Mouse (Mus musculus) embryonic fibroblast, embryonic 13.5 days (primary cell): Measurements from ENCODE around the gene Cpne9. TPM values are rescaled to one million over a fixed set of nuclear protein-coding genes. Genes with fewer than 3 reads are reported as not detected.
"Not testable (repeated sequence)": the region's sequence is repeated elsewhere in the genome, so short reads cannot be mapped to it uniquely, and the experiment has no call there.

Experiments
- H3K27ac ChIP-seq: 2 replicates; pipeline ENCODE4 v1.5.1; 2012; ENCODE audit warnings: low read length, control low read depth, inconsistent platforms; ENCODE audit not compliant: insufficient read depth
- H3K4me1 ChIP-seq: 2 replicates; pipeline ENCODE4 v1.6.1; 2011; ENCODE audit warnings: low read length; ENCODE audit not compliant: control insufficient read depth, insufficient read depth
- H3K4me3 ChIP-seq: 2 replicates; pipeline ENCODE4 v1.5.1; 2011; ENCODE audit warnings: mild to moderate bottlenecking, control low read depth, low read length; ENCODE audit not compliant: insufficient read depth
- CTCF ChIP-seq: IDR thresholded peaks from 2 replicates; pipeline ENCODE4 v1.5.1; 2011; ENCODE audit warnings: mild to moderate bottlenecking, control low read depth, low read length, moderate library complexity, borderline replicate concordance; ENCODE audit not compliant: insufficient read depth
- POLR2A ChIP-seq: IDR thresholded peaks from 2 replicates; pipeline ENCODE4 v1.6.1; 2011; ENCODE audit warnings: low read depth, mild to moderate bottlenecking, control low read depth, low read length, moderate library complexity
- polyA plus RNA-seq: library from polyadenylated mRNA; stranded (reverse); fragments of >200 nt; gene quantifications from 2 replicates; pipeline ENCODE4 v1.2.4, GENCODE M21; 2011; ENCODE audit warnings: low read depth; ENCODE audit not compliant: missing spikeins, insufficient read length

Gene Cpne9
- polyA plus RNA-seq, 1 experiment: 0.25 TPM

DNA sequence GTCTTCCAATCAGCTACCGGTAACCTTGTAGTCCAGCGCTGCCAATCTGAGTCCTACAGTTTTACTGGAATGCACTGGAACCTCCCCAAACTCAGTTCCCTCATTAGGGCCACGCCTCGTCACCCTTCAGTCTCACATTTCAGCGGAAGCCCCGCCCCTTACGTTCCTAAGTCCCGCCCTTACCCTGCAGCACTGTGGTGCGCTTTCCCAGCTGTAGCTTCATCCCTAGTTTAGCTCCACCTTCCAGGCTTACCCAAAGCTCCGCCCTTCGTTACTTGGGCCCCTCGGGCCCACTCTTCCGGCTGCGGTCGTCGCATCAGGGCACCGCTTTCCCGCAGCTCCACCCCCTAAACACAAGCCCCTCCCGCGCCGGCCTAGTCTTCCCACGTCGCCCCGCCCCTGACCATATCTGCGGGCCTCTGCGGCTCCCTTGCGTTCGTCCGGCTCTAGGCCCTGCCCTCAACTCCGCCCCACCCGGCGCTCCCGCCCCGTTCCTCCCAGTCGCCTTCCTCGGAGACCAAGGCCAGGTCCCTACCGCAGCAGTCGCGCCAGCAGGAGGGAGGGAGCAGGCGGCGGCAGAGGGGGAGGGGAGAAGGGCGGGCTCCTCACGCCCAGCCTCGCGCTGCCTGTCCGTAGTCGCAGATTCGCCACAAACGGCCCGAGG, 24.3 kb downstream of the Cpne9 start:
- Histone ChIP-seq H3K27ac (peak overlapping the region; percentile 100), H3K4me1 (peaks cover 4% of the 10 kb centered on the region; the same call in 1 of the 2 replicates), H3K4me3 (peak overlapping the region; percentile 96)
- TF ChIP-seq POLR2A (peak; percentile 45; the same call in 1 of the 2 replicates), CTCF (no peak)

DNA sequence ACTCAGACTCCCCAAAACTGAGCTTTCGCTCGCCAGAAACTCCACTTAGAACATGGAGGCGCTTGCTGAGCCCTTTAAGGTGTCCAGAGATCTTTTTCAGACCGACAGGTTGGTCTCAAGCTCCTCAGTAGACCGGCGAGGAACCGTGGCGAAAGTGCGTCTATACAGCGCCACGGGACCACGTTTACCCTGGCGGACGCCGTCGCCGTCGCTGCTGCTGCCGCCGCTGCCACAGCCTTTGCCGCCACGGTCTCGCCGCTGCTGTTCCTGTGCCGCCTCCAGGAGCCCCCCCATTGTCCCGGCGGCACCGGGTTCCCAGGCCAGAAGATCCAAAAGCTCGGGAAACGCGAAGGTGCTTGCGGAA, 24.9 kb downstream of the Cpne9 start, which contains the start of gene Brpf1:
Gene Brpf1, plus strand, starts transcription at position 152 of the 364 bp plus-strand sequence.
- Histone ChIP-seq H3K4me3 (peak within 1 kb of the TSS; percentile 96), H3K4me1 (peaks cover 4% of the 10 kb centered on the region; the same call in 1 of the 2 replicates), H3K27ac (peak within 1 kb of the TSS; percentile 100)
- TF ChIP-seq CTCF: no peak
- peak; percentile 62 for TF ChIP-seq POLR2A

DNA sequence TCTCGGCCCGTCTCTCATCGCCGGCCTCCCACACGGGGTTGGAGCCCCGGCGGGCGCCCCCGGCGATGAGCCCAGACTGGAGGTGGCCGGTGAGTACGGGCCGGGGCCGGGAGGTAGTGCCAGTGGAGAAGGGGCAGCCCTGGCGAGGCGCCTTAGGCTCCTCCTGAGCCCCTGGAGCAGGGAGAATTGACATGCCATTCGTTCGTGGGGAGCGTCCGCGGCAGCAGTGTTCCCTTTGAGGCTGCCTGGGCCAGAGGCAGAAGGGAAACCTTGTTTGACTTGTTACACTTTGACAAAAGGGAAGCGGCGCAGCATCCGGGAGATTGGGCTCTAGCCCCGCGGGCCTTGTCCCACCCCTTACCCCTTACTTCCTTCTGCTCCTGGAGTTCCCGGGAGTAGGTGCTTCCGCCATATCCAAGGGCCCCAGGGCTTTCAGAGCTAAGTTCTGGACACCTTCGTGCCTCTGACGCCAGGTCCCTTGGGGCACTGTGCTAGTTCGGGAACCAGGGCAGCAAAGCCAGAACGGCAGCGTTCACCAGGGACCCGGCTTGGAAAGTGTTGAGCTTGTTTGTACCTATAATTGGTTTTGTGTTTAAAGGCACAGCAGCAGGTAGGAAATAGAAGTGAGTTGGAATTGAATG, 25.5 kb downstream of the Cpne9 start:
- no peak for TF ChIP-seq CTCF
- TF ChIP-seq POLR2A: no peak
- Histone ChIP-seq H3K27ac (peak overlapping the region; percentile 100), H3K4me1 (peaks cover 4% of the 10 kb centered on the region; the same call in 1 of the 2 replicates), H3K4me3 (peak overlapping the region; percentile 96)

DNA sequence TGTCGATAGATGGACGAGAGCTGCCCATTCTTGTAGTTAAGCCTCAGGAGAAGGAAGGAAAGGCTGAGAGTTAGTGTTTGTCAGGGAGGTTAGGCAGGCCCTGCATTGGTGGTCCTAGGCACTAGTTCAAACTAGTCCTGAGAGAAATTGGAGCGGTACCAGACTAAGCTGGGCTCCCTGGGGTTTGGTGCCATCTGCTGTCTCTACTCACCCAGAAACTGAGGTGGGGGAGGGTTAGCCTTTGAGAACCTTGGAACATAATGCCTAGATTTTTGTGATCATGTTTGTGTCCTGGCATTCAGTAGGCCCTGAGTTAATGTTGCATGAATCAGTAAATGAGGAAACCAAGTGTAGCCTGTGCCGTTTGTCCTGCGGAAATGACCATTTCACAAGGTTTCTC, 26.0 kb downstream of the Cpne9 start:
- Histone ChIP-seq H3K4me3 (peak overlapping the region; percentile 96), H3K27ac (peak overlapping the region; percentile 100), H3K4me1 (peaks cover 4% of the 10 kb centered on the region; the same call in 1 of the 2 replicates)
- TF ChIP-seq POLR2A: no peak
- no peak for TF ChIP-seq CTCF

DNA sequence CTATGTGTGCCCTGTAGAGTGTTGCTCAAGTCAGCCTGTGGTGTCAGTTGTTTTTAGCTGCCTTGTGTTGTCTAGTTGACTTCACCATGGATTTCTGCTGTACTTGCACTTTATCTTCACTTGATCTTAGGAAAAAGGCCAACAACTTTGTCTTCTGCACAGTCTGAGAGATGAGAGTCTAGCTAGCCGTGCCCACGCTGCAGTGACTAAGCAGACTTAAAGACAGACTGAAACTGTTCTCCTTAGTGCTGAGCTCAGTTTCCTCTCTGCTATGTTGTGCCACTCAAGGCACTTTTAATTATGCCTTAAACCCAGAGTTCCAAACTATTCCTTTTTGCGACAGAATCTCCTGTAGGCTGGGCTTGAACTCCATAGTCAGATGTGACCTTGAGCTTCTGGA, 33.9 kb downstream of the Cpne9 start:
- H3K4me3 ChIP-seq: no peak overlapping the region
- no peak for TF ChIP-seq POLR2A
- no peak for TF ChIP-seq CTCF
- no peaks in the 10 kb centered on the region for H3K4me1 ChIP-seq
- no peak overlapping the region for H3K27ac ChIP-seq

DNA sequence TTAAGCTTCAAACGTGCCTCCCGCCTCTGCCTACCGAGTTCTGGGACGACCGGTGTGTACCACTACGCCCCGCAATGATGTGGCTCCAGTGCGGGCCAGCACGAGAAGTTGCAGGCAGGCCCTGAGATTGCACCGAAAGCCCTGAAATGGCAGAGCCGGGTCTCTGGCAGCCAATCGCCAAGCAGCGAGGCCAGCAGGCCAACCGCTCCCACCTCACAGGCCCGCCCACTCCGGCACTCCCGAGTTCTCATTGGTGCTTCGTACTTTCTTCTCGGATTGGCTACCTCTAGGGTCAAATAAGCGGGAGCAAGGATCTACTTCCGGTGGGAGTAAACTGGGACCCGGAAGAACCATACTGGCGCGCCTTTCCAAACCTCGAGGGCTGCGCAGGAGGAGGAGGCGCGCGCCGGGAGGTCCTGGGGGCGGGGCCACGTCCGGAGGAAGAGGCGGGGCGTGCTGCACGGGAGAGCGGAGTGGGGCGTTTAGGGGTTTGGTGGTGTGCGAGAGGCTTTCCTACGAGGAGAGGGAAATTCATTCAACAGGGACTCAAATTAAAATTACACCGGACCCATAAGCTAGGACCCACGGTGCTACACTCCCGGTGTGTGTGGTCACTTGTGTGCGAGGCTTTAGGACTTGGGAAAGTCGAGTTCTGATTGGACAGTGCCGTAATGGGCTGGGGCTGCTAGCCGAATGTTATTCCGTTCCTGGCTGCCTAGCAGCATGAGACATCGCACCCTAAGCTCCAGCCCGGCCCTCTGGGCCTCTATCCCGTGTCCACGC, 44.6 kb downstream of the Cpne9 start, which contains the start of gene Ogg1:
Gene Ogg1, plus strand, starts transcription at position 440 of the 783 bp plus-strand sequence.
- Histone ChIP-seq H3K4me1 (peaks cover 10% of the 10 kb centered on the region), H3K4me3 (peak within 1 kb of the TSS; percentile 66), H3K27ac (peak within 1 kb of the TSS; percentile 71)
- TF ChIP-seq POLR2A (peak; percentile 99), CTCF (no peak)

DNA sequence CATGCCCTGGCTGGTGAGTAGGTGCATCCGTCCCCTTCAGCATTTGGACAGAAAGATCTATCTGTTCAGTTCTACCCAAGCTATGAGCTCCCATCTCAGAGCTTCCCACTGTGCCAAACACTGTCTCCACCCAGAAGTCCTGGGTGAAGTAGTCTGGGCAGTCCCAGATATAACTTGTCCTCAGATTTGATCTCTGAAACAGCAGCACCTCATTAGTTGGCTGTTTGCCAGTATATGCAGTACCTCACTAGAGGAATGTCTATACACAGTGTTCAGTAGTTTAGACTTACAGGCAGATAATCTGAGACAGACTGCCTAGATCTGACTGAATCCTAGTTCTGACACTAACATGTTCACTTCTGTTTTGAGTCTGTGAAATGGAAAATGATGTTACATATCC, 47.3 kb downstream of the Cpne9 start:
- Histone ChIP-seq H3K4me1 (peaks cover 10% of the 10 kb centered on the region), H3K4me3 (no peak overlapping the region), H3K27ac (no peak overlapping the region)
- TF ChIP-seq POLR2A (no peak), CTCF (no peak)

DNA sequence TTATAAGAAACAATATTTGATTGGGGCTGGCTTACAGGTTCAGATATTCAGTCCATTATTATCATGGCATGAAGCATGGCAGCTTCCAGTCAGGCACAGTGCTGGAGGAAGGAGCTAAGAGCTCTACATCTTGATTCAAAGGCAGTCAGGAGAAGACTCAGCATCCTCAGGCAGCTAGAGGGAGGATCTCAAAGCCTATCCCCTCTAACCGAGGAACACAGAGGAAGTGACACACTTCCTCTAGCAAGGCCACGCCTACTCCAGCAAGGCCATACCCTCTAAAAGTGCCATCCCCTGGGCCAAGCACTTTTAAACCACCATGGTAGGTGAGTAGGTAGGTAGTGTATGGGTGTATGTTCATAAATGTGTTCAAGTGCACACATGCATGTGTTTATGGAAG, 48.4 kb downstream of the Cpne9 start:
- H3K27ac ChIP-seq: no peak overlapping the region
- TF ChIP-seq POLR2A: no peak
- TF ChIP-seq CTCF: no peak
- H3K4me1 ChIP-seq: peaks cover 6% of the 10 kb centered on the region; the same call in 1 of the 2 replicates
- no peak overlapping the region for H3K4me3 ChIP-seq

DNA sequence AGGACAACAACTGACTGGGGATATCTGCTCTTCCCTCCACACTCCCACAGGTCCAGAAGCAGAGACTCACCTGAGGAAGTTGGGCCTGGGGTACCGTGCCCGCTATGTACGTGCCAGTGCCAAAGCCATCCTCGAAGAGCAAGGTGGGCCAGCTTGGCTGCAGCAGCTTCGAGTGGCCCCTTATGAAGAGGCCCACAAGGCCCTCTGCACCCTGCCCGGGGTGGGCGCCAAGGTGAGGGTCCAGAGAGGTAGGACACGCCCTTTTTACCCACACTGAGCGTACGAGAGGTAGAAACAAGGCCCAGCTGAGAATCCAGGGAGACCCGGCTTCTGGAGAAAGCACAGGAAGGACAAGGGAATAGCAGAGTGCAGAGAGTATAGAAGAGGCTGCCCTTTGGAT, 49.6 kb downstream of the Cpne9 start:
- TF ChIP-seq POLR2A: no peak
- TF ChIP-seq CTCF: no peak

DNA sequence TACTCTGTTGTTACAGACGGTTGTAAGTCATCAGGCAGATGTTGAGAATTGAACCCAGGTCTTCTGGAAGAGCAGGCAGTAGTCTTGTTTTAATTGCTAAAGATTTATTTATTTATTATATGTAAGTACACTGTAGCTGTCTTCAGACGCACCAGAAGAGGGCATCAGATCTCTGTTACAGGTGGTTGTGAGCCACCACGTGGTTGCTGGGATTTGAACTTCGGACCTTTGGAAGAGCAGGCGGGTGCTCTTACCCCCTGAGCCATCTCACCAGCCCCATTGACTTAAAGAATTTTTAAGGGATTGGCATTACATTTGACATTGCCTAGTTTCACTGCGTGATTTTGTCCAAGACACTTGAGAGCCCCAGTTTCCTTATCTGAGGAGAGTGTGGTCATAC, 50.6 kb downstream of the Cpne9 start:
- not testable (repeated sequence) for H3K4me1 ChIP-seq, H3K4me3 ChIP-seq, H3K27ac ChIP-seq

More for the DNA sequence above, 49.6 kb downstream of the Cpne9 start:
- peaks cover 5% of the 10 kb centered on the region; the same call in 1 of the 2 replicates for H3K4me1 ChIP-seq
- no peak overlapping the region for H3K4me3 ChIP-seq
- no peak overlapping the region for H3K27ac ChIP-seq
